ENCODE assay signal across 11 mouse cellular contexts in genomic region chr4:32947631-32948030, GRCm38 (mm10). TPM values are rescaled to one million over a fixed set of nuclear protein-coding genes. Genes with fewer than 3 reads are reported as not detected.
DNase-seq lines count a peak whose midpoint lies in the region; ATAC-seq lines count a peak whose summit lies in the region.
"Had no signal": no experiment of that assay in that cellular context is flagged by ENCODE, and none has a peak within 500 bp of the region (broad histone marks: within the 10 kb centered on the region; RNA-seq: fewer than 3 reads in every experiment).

No protein-coding gene starts in this region.

- H3K4me1 ChIP-seq in midbrain, embryonic 12.5 days = peaks cover 26% of the 10 kb centered on the region
- peaks cover 25% of the 10 kb centered on the region for H3K4me1 ChIP-seq in midbrain, embryonic 15.5 days
- peaks cover 6% of the 10 kb centered on the region; the same call in 1 of the 2 replicates for H3K4me1 ChIP-seq in hindbrain, embryonic 11.5 days (replicated peaks; ENCODE audit: control insufficient read depth, insufficient read depth, low read length)
- H3K4me1 ChIP-seq in limb, embryonic 10.5 days = peaks cover 32% of the 10 kb centered on the region

- no peaks in the 10 kb centered on the region for H3K36me3 ChIP-seq in midbrain, embryonic 12.5 days
- no peaks in the 10 kb centered on the region for H3K36me3 ChIP-seq in midbrain, embryonic 15.5 days (replicated peaks)
- no peaks in the 10 kb centered on the region for H3K36me3 ChIP-seq in hindbrain, embryonic 11.5 days (ENCODE audit: control insufficient read depth, insufficient read depth, low read length)
- no peaks in the 10 kb centered on the region for H3K36me3 ChIP-seq in limb, embryonic 10.5 days
- H3K36me3 ChIP-seq: limb, embryonic 13.5 days had no signal

- H3K9ac ChIP-seq in midbrain, embryonic 12.5 days (replicated peaks) = peak overlapping the region; percentile 28; the same call in 1 of the 2 replicates
- H3K9ac ChIP-seq in midbrain, embryonic 15.5 days = no peak overlapping the region
- H3K9ac ChIP-seq in hindbrain, embryonic 11.5 days (ENCODE audit: low read depth, low read length) = no peak overlapping the region
- H3K9ac ChIP-seq: limb, embryonic 13.5 days had no signal

- DNase-seq in forelimb bud, embryonic 11.5 days (ENCODE audit: low read depth, low spot score) = peak; percentile 47
- peak; percentile 47 for DNase-seq in hindbrain, embryonic 11.5 days (ENCODE audit: low spot score)
- DNase-seq in thymus, adult 18-20 months = no peak
- no peak for DNase-seq in layer of hippocampus, adult 8-10 months (ENCODE audit: low spot score in 2 of 2)
- no peak for DNase-seq in limb, embryonic 10.5 days (ENCODE audit: low spot score)
- DNase-seq: cerebellum, adult 11-12 months; kidney, adult 18-20 months had no signal

- no peak overlapping the region for H3K27ac ChIP-seq in midbrain, embryonic 12.5 days (replicated peaks)
- H3K27ac ChIP-seq in midbrain, embryonic 15.5 days = no peak overlapping the region
- 0 out of 2 replicates have a peak overlapping the region, but pooled peaks have one; percentile 27 for H3K27ac ChIP-seq in hindbrain, embryonic 11.5 days (ENCODE audit: low read depth, low read length)
- no peak overlapping the region for H3K27ac ChIP-seq in limb, embryonic 10.5 days
- H3K27ac ChIP-seq: limb, embryonic 13.5 days had no signal

- 33% methylated on average over 4 of the region's 4 CpGs for WGBS in midbrain, embryonic 12.5 days
- 39% methylated on average over 4 of the region's 4 CpGs for WGBS in midbrain, embryonic 15.5 days
- 19% methylated on average over 4 of the region's 4 CpGs for whole genome bisulfite sequencing in hindbrain, embryonic 11.5 days
- WGBS in limb, embryonic 10.5 days = 39% methylated on average over 4 of the region's 4 CpGs

- H3K4me3 ChIP-seq in midbrain, embryonic 12.5 days = no peak overlapping the region
- no peak overlapping the region for H3K4me3 ChIP-seq in midbrain, embryonic 15.5 days
- no peak overlapping the region for H3K4me3 ChIP-seq in hindbrain, embryonic 11.5 days (ENCODE audit: low read depth, low read length)
- H3K4me3 ChIP-seq in limb, embryonic 10.5 days = no peak overlapping the region
- H3K4me3 ChIP-seq: erythroblast, embryonic 14.5 days; limb, embryonic 13.5 days had no signal

- H3K9me3 ChIP-seq in midbrain, embryonic 12.5 days = no peaks in the 10 kb centered on the region
- no peaks in the 10 kb centered on the region for H3K9me3 ChIP-seq in midbrain, embryonic 15.5 days
- H3K9me3 ChIP-seq in hindbrain, embryonic 11.5 days (ENCODE audit: control insufficient read depth, low read length) = no peaks in the 10 kb centered on the region
- no peaks in the 10 kb centered on the region for H3K9me3 ChIP-seq in limb, embryonic 10.5 days (replicated peaks)
- H3K9me3 ChIP-seq: limb, embryonic 13.5 days had no signal

- no peak for ATAC-seq in midbrain, embryonic 12.5 days (ENCODE audit: low FRiP score, low read depth)
- no peak for ATAC-seq in midbrain, embryonic 15.5 days (replicated peaks)
- ATAC-seq in hindbrain, embryonic 11.5 days (ENCODE audit: low FRiP score) = peak; percentile 32; the same call in 1 of the 2 replicates

- H3K4me2 ChIP-seq in midbrain, embryonic 12.5 days (replicated peaks) = no peak overlapping the region
- no peak overlapping the region for H3K4me2 ChIP-seq in midbrain, embryonic 15.5 days
- H3K4me2 ChIP-seq in hindbrain, embryonic 11.5 days (replicated peaks; ENCODE audit: low read depth, low read length) = no peak overlapping the region
- H3K4me2 ChIP-seq: limb, embryonic 13.5 days had no signal

- peaks cover 22% of the 10 kb centered on the region for H3K27me3 ChIP-seq in midbrain, embryonic 12.5 days
- H3K27me3 ChIP-seq in midbrain, embryonic 15.5 days (replicated peaks) = no peaks in the 10 kb centered on the region
- H3K27me3 ChIP-seq in hindbrain, embryonic 11.5 days (ENCODE audit: control insufficient read depth, insufficient read depth, low read length) = 0 out of 2 replicates have a peak, but pooled peaks cover 4% of the 10 kb centered on the region
- H3K27me3 ChIP-seq in limb, embryonic 10.5 days (ENCODE audit: low read depth, poor library complexity, severe bottlenecking) = peaks cover 18% of the 10 kb centered on the region

RNA-seq across cellular contexts. Expression of gene Ankrd6, which starts 3.0 kb away (rescaled TPM):
- 36.7 and 39.9 TPM in 2 replicates for polyA plus RNA-seq in midbrain, embryonic 12.5 days (2016; fragmentation: Nextera tagmentation; extraction: Ambion mirVana)
- polyA plus RNA-seq in midbrain, embryonic 15.5 days (2015; fragmentation: Nextera tagmentation; extraction: Ambion mirVana) = 32.2 and 32.4 TPM in 2 replicates
- polyA plus RNA-seq in hindbrain, embryonic 11.5 days (2014; fragmentation: Nextera tagmentation; extraction: Ambion mirVana) = 22.4 and 27.4 TPM in 2 replicates
- 10 to 100 TPM; 33.9 to 41.8 (median 34.3) TPM for total RNA-seq in layer of hippocampus, adult 8-10 months (2022)
- polyA plus RNA-seq in limb, embryonic 10.5 days (2016; fragmentation: Nextera tagmentation; extraction: Ambion mirVana) = 8.4 and 9.6 TPM in 2 replicates

RNA-seq across cellular contexts. Expression of gene Rragd, which starts 35.2 kb away (rescaled TPM):
- polyA plus RNA-seq in midbrain, embryonic 12.5 days (2016; fragmentation: Nextera tagmentation; extraction: Ambion mirVana) = 38.3 and 44.0 TPM in 2 replicates
- 31.3 and 32.2 TPM in 2 replicates for polyA plus RNA-seq in midbrain, embryonic 15.5 days (2015; fragmentation: Nextera tagmentation; extraction: Ambion mirVana)
- 36.6 and 53.5 TPM in 2 replicates for polyA plus RNA-seq in hindbrain, embryonic 11.5 days (2014; fragmentation: Nextera tagmentation; extraction: Ambion mirVana)
- total RNA-seq in layer of hippocampus, adult 8-10 months (2022) = 10 to 100 TPM; 60.6 to 67.8 (median 64.7) TPM
- 17.0 and 21.2 TPM in 2 replicates for polyA plus RNA-seq in limb, embryonic 10.5 days (2016; fragmentation: Nextera tagmentation; extraction: Ambion mirVana)

Comparison
In these comparisons a context has a peak if more than half of its experiments do, and no peak if none do; other contexts are left out.
1. DNase-seq: peak in forelimb bud, embryonic 11.5 days (single experiment) and hindbrain, embryonic 11.5 days (single experiment); none in thymus, adult 18-20 months (0 of 2), layer of hippocampus, adult 8-10 months (0 of 2) and limb, embryonic 10.5 days (single experiment).